Mouse (Mus musculus): ENCODE results near the gene 4933424G06Rik.

Gene 4933424G06Rik

DNA sequence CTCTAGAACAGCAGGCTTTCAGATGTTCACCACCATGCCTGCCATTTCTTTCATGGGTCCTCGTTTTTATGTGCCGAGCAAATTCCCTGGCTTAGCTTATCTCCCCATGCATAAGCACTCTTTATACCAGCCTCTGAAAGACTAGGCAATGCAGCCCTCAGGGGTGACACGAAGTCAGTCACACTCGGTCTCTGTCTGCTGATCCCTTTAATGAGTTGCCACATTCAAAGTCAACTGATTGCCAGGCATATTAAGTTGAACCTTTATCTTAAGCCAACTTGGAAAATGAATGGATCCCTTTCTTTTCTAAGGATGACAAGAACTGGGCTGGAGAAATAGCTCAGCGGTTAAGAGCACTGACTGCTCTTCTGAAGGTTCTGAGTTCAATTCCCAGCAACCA is 29.3 kb downstream of the 4933424G06Rik start:
- no peak for DNase-seq (ENCODE audit: low read depth, low spot score)
- no peaks in the 10 kb centered on the region for H3K27me3 ChIP-seq (ENCODE audit: control insufficient read depth, insufficient read depth, low read length, poor library complexity, severe bottlenecking)

GRCm38 (mm10) chr1:36743046-36743445 is 33.1 kb downstream of the 4933424G06Rik start:
- no peak for DNase-seq (ENCODE audit: low read depth, low spot score)
- no peaks in the 10 kb centered on the region for H3K36me3 ChIP-seq (ENCODE audit: control insufficient read depth, insufficient read depth, low read length, poor library complexity, severe bottlenecking)
- no peaks in the 10 kb centered on the region for H3K27me3 ChIP-seq (ENCODE audit: control insufficient read depth, insufficient read depth, low read length, poor library complexity, severe bottlenecking)

More for the DNA sequence above, 29.3 kb downstream of the 4933424G06Rik start:
- no peaks in the 10 kb centered on the region for H3K36me3 ChIP-seq (ENCODE audit: control insufficient read depth, insufficient read depth, low read length, poor library complexity, severe bottlenecking)

DNA sequence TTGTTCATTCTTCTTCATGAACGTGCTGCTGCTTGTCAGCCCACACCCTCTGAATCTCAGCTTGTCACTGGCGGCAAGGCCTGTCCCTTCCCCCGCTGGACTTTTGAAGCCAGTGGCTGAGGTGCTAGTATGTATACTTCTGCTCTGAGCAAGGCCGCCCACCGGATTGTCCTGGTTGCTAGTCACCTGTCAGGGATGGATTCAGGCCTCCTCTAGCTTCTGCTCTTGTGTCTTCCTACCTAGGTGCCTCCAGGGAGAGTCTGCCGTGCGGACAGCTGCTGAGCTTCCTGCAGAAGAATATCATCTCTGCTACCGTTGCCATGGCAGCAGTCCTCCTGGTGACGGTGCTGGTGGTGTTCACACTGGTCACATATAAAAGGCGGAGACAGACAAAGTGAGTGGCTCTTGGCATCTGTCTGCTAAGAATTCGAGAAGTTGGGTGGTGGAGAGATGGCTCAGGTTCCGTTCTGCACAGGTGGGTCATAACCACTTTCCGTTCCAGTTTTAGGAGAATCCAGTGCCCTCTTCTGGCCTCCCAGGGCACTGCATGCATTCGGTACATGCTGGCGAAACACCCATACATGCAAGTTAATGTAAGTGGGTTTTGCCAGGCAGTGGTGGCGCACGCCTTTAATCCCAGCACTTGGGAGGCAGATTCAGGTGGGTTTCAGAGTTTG is 34.5 kb downstream of the 4933424G06Rik start:
- no peaks in the 10 kb centered on the region for H3K27me3 ChIP-seq (ENCODE audit: control insufficient read depth, insufficient read depth, low read length, poor library complexity, severe bottlenecking)
- DNase-seq (ENCODE audit: low read depth, low spot score), result peak; percentile 88
- H3K36me3 ChIP-seq (ENCODE audit: control insufficient read depth, insufficient read depth, low read length, poor library complexity, severe bottlenecking), result no peaks in the 10 kb centered on the region

DNA sequence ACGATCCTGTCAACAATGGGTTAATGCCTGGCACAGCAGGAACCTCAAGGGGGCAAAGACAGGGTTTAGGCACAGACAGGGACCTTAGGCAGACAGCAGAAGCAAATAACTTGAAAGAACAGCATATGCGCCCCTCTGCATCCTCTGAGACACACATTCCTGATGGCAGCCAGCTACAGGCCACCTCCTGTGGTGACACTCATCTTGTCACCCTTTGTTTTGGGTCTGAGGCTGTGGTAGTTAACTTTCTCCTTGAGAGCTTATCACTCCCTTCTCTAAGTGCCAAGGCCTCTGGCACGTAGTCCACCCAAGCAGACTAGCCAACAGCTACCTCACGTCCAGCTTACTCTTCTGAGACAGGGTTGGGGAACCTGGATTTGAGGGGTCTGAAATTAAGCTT is 35.7 kb downstream of the 4933424G06Rik start:
- Histone ChIP-seq H3K36me3 (ENCODE audit: control insufficient read depth, insufficient read depth, low read length, poor library complexity, severe bottlenecking) (no peaks in the 10 kb centered on the region), H3K27me3 (ENCODE audit: control insufficient read depth, insufficient read depth, low read length, poor library complexity, severe bottlenecking) (no peaks in the 10 kb centered on the region)
- no peak for DNase-seq (ENCODE audit: low read depth, low spot score)

DNA sequence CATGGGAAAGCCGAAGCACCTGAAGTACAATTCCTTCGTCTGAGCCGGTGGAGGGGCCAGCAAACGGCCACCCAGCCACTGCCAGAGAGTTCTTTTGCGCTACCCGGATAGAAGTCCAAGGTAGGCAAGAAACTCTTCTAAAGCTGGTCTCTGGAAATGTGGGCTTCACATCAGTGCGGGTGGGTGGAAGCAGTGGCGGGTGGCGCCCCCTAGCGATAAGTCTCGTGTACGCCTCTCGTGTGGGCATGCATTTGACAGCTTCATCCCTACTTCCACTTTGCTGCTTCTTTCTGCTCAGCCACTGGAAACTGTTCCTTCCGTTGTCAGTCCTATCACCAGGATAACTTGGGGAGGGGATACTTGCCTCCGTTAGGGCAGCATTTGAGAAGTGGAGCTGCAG is 36.5 kb downstream of the 4933424G06Rik start:
- DNase-seq (ENCODE audit: low read depth, low spot score), result peak; percentile 52
- Histone ChIP-seq H3K36me3 (ENCODE audit: control insufficient read depth, insufficient read depth, low read length, poor library complexity, severe bottlenecking) (no peaks in the 10 kb centered on the region), H3K27me3 (ENCODE audit: control insufficient read depth, insufficient read depth, low read length, poor library complexity, severe bottlenecking) (no peaks in the 10 kb centered on the region)

DNA sequence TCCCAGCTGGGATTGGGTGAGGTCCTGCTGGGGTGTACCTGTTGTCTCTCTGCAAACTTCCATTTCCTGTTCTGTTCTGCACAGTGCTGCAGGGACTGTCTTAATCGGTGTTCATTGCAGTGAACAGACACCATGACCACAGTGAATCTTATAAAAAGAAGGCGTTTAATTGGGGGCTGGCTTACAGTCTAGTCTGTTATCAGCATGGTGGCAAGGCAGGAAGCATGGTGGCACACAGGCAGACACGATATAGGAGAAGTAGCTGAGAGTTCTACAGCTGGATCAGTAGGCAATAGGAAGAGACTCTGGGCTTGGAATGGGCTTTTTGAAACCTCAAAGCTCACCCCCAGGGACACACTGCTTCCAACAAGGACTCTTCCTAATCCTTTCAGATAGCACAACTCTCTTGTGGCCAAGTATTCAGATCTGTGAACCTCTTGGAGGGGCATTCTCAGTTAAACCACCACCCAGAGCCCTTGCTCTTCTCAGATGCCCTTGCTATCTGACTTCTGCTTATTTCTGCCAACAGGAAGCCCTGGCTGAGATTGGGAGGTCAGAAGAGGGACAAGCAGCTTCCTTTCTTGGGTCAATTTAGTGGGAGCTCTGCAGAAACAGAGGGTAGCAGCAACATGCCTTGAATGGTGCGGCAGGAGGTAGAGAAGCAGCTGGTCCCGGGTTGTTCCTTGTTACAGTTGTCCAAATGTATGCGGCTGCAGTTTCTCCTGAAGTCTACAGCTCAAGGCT is 44.2 kb downstream of the 4933424G06Rik start:
- no peak for DNase-seq (ENCODE audit: low read depth, low spot score)

DNA sequence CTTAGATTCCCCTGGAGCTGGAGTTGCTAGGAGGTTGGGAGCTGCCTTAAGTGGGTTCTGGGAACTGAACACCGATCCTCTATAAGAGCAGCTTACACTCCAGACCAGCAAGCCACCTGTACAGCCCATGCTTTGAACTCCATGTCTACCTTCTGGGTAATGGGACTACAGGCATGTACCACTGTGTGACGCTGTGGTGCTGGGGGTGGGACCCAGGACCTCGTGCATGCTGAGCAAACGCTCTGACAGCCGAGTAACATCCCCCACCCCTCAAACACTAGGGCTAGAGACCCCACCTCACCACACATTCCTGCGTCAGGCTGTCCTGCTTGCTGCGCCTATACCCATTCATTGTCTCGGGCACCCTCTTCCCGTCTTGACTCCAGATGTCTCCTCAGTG is 48.6 kb downstream of the 4933424G06Rik start:
- no peak for DNase-seq (ENCODE audit: low read depth, low spot score)
- Histone ChIP-seq H3K36me3 (ENCODE audit: control insufficient read depth, insufficient read depth, low read length, poor library complexity, severe bottlenecking) (no peaks in the 10 kb centered on the region), H3K27me3 (ENCODE audit: control insufficient read depth, insufficient read depth, low read length, poor library complexity, severe bottlenecking) (no peaks in the 10 kb centered on the region)

More for the DNA sequence above, 44.2 kb downstream of the 4933424G06Rik start:
- Histone ChIP-seq H3K36me3 (ENCODE audit: control insufficient read depth, insufficient read depth, low read length, poor library complexity, severe bottlenecking) (no peaks in the 10 kb centered on the region), H3K27me3 (ENCODE audit: control insufficient read depth, insufficient read depth, low read length, poor library complexity, severe bottlenecking) (no peaks in the 10 kb centered on the region)

DNA sequence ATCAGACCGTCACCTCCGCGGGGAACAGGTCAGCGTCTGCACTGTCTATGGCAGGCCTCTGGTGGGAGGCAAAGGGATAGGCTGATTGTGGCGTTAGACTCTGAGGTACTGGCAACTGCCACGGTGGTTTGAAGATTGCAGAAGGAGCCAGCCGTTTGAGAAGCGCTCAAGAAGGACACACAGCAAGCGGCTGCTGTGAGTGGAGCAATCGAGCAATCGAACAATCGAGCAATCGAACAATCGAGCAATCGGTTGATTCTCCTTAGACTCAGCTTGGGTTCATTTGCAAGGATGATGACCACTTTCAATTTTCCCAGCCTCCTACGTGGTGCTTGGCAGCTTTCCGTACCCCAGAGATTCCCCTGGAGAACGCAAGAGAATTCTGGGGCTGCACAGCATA is 49.1 kb downstream of the 4933424G06Rik start:
- Histone ChIP-seq H3K36me3 (ENCODE audit: control insufficient read depth, insufficient read depth, low read length, poor library complexity, severe bottlenecking) (no peaks in the 10 kb centered on the region), H3K27me3 (ENCODE audit: control insufficient read depth, insufficient read depth, low read length, poor library complexity, severe bottlenecking) (no peaks in the 10 kb centered on the region)
- DNase-seq (ENCODE audit: low read depth, low spot score), result no peak

GRCm38 (mm10) chr1:36760401-36760800 is 50.5 kb downstream of the 4933424G06Rik start:
- Histone ChIP-seq H3K36me3 (ENCODE audit: control insufficient read depth, insufficient read depth, low read length, poor library complexity, severe bottlenecking) (no peaks in the 10 kb centered on the region), H3K27me3 (ENCODE audit: control insufficient read depth, insufficient read depth, low read length, poor library complexity, severe bottlenecking) (no peaks in the 10 kb centered on the region)
- no peak for DNase-seq (ENCODE audit: low read depth, low spot score)

DNA sequence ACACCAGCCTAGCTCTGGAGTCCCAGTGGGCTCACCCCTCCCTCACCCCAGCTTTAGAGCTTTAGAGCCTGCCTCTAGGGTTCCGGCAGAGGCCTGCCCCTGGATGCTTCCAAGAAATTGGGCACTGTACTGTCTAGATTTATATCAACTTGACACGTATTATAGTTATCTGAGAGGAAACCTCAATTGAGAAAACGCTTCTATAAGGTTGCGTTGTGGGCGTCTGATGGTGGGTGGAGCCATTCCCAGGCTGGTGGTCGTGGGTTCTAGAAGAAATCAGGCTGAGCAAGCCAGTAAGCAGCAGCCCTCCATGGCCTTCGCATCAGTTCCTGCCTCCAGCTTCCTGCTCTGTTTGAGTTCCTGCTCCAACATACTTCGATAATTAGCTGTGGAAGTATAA is 51.1 kb downstream of the 4933424G06Rik start:
- Histone ChIP-seq H3K36me3 (ENCODE audit: control insufficient read depth, insufficient read depth, low read length, poor library complexity, severe bottlenecking) (no peaks in the 10 kb centered on the region), H3K27me3 (ENCODE audit: control insufficient read depth, insufficient read depth, low read length, poor library complexity, severe bottlenecking) (no peaks in the 10 kb centered on the region)
- DNase-seq (ENCODE audit: low read depth, low spot score), result no peak

- DNase-seq (ENCODE audit: low read depth, low spot score), result no peak
- H3K27me3 ChIP-seq (ENCODE audit: control insufficient read depth, insufficient read depth, low read length, poor library complexity, severe bottlenecking), result no peaks in the 10 kb centered on the region
- H3K36me3 ChIP-seq (ENCODE audit: control insufficient read depth, insufficient read depth, low read length, poor library complexity, severe bottlenecking), result no peaks in the 10 kb centered on the region
Observed at GRCm38 (mm10) chr1:36761568-36761967, 51.6 kb downstream of the 4933424G06Rik start, which contains the start of gene Zap70. TSS of gene Zap70 (plus strand) at chr1:36761798.

GRCm38 (mm10) chr1:36766431-36767205 is 56.7 kb downstream of the 4933424G06Rik start:
- no peaks in the 10 kb centered on the region for H3K27me3 ChIP-seq (ENCODE audit: control insufficient read depth, insufficient read depth, low read length, poor library complexity, severe bottlenecking)
- no peaks in the 10 kb centered on the region for H3K36me3 ChIP-seq (ENCODE audit: control insufficient read depth, insufficient read depth, low read length, poor library complexity, severe bottlenecking)
- peak; percentile 25 for DNase-seq (ENCODE audit: low read depth, low spot score)

GRCm38 (mm10) chr1:36767321-36767720 is 57.4 kb downstream of the 4933424G06Rik start:
- no peaks in the 10 kb centered on the region for H3K36me3 ChIP-seq (ENCODE audit: control insufficient read depth, insufficient read depth, low read length, poor library complexity, severe bottlenecking)
- H3K27me3 ChIP-seq (ENCODE audit: control insufficient read depth, insufficient read depth, low read length, poor library complexity, severe bottlenecking), result no peaks in the 10 kb centered on the region
- DNase-seq (ENCODE audit: low read depth, low spot score), result peak; percentile 34

DNA sequence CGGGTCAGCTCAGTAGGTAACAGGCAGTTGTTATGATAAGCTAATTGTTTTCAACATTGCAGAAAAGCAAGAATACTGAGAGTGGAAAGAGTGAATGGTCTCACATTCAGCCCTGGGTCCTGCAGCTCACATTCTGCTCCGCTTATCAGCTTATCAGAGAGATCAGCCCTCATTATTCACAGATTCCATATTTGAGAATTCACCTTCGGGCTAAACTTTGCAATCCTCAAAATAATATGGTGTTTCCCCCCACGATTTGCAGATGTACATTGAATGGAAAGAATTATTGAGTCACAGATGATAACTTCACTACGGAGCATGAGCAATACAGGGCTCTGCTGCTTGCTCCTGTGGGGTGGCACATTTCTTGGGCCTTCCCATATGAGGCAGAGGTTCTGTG is 58.8 kb downstream of the 4933424G06Rik start:
- no peaks in the 10 kb centered on the region for H3K36me3 ChIP-seq (ENCODE audit: control insufficient read depth, insufficient read depth, low read length, poor library complexity, severe bottlenecking)
- no peak for DNase-seq (ENCODE audit: low read depth, low spot score)
- H3K27me3 ChIP-seq (ENCODE audit: control insufficient read depth, insufficient read depth, low read length, poor library complexity, severe bottlenecking), result no peaks in the 10 kb centered on the region

DNA sequence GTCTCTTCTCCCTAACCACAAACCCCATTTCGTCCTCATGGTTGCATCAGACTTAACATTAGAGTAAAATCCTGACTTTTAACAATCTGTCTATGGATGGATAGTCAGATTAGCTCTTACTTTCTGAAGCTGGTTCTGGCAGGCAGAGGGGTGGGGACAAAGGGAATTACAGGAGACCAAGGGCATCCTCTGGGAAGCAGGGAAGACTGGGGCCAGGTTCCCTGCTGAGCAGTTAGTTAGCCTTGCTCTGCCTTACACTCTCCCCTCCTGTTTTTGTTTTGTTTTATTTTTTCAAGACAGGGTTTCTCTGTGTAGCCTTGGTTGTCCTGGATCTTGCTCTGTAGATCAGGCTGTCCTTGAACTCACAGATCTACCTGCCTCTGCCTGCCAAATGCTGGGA is 60.0 kb downstream of the 4933424G06Rik start:
- no peak for DNase-seq (ENCODE audit: low read depth, low spot score)
- no peaks in the 10 kb centered on the region for H3K27me3 ChIP-seq (ENCODE audit: control insufficient read depth, insufficient read depth, low read length, poor library complexity, severe bottlenecking)
- H3K36me3 ChIP-seq (ENCODE audit: control insufficient read depth, insufficient read depth, low read length, poor library complexity, severe bottlenecking), result no peaks in the 10 kb centered on the region

Data from splenic B cell, adult 2 months (primary cell).